Mouse (Mus musculus): Measurements from ENCODE around the gene Nek11. TPM values are rescaled to one million over a fixed set of nuclear protein-coding genes. Genes with fewer than 3 reads are reported as not detected.

Nek11 gene
- total RNA-seq, 2 experiments from 2014 or later, result 0.17 to 0.32 TPM

GRCm38 (mm10) chr9:105321856-105322255 is 73.5 kb downstream of the Nek11 start:
- no peak for DNase-seq (ENCODE audit: low spot score in 2 of 2)

- no peak for DNase-seq (ENCODE audit: low spot score in 2 of 2)
Measured at GRCm38 (mm10) chr9:105313250-105313649, 82.1 kb downstream of the Nek11 start.

- DNase-seq (ENCODE audit: low spot score in 2 of 2), result no peak
Measured at GRCm38 (mm10) chr9:105312686-105313085, 82.6 kb downstream of the Nek11 start.

- no peak for DNase-seq (ENCODE audit: low spot score in 2 of 2)
Measured at GRCm38 (mm10) chr9:105309553-105310281, 85.6 kb downstream of the Nek11 start.

- no peak for DNase-seq (ENCODE audit: low spot score in 2 of 2)
Measured at GRCm38 (mm10) chr9:105306042-105306441, 89.3 kb downstream of the Nek11 start.

- DNase-seq (ENCODE audit: low spot score in 2 of 2), result no peak
Measured at GRCm38 (mm10) chr9:105302230-105302629, 93.1 kb downstream of the Nek11 start.

GRCm38 (mm10) chr9:105301396-105301795 is 93.9 kb downstream of the Nek11 start:
- no peak for DNase-seq (ENCODE audit: low spot score in 2 of 2)

- no peak for DNase-seq (ENCODE audit: low spot score in 2 of 2)
Measured at GRCm38 (mm10) chr9:105300738-105301325, 94.5 kb downstream of the Nek11 start.

GRCm38 (mm10) chr9:105284670-105285069 is 110.7 kb downstream of the Nek11 start:
- no peak for DNase-seq (ENCODE audit: low spot score in 2 of 2)

- peak in 1 of 2 experiments; percentile 23 for DNase-seq (ENCODE audit: low spot score in 2 of 2)
Measured at GRCm38 (mm10) chr9:105282725-105283124, 112.6 kb downstream of the Nek11 start.

- DNase-seq (ENCODE audit: low spot score in 2 of 2), result no peak
Measured at GRCm38 (mm10) chr9:105274925-105275324, 120.4 kb downstream of the Nek11 start.

- DNase-seq (ENCODE audit: low spot score in 2 of 2), result no peak
Measured at GRCm38 (mm10) chr9:105274286-105274685, 121.0 kb downstream of the Nek11 start.

GRCm38 (mm10) chr9:105272241-105272640 is 123.1 kb downstream of the Nek11 start:
- no peak for DNase-seq (ENCODE audit: low spot score in 2 of 2)

- DNase-seq (ENCODE audit: low spot score in 2 of 2), result no peak
Measured at GRCm38 (mm10) chr9:105263140-105263539, 132.2 kb downstream of the Nek11 start.

GRCm38 (mm10) chr9:105257668-105258067 is 137.7 kb downstream of the Nek11 start:
- DNase-seq (ENCODE audit: low spot score in 2 of 2), result no peak

- DNase-seq (ENCODE audit: low spot score in 2 of 2), result no peak
Measured at GRCm38 (mm10) chr9:105254076-105254475, 141.2 kb downstream of the Nek11 start.

- no peak for DNase-seq (ENCODE audit: low spot score in 2 of 2)
Measured at GRCm38 (mm10) chr9:105252349-105253041, 142.8 kb downstream of the Nek11 start.

- no peak for DNase-seq (ENCODE audit: low spot score in 2 of 2)
Measured at GRCm38 (mm10) chr9:105251256-105251655, 144.1 kb downstream of the Nek11 start.

- DNase-seq (ENCODE audit: low spot score in 2 of 2), result no peak
Measured at GRCm38 (mm10) chr9:105244024-105244423, 151.3 kb downstream of the Nek11 start.

GRCm38 (mm10) chr9:105214434-105214833 is 180.9 kb downstream of the Nek11 start:
- DNase-seq (ENCODE audit: low spot score in 2 of 2), result no peak

GRCm38 (mm10) chr9:105200305-105200704 is 195.0 kb downstream of the Nek11 start:
- no peak for DNase-seq (ENCODE audit: low spot score in 2 of 2)

GRCm38 (mm10) chr9:105186725-105187124 is 208.6 kb downstream of the Nek11 start:
- DNase-seq (ENCODE audit: low spot score in 2 of 2), result no peak
